Mouse (Mus musculus): ENCODE measurements around the gene Rpl19.

Gene Rpl19

GRCm38 (mm10) chr11:97998898-97999608 is 27.5 kb upstream of the Rpl19 start:
- no peak for DNase-seq (ENCODE audit: low spot score in 2 of 2)

GRCm38 (mm10) chr11:97999748-98000147 is 26.8 kb upstream of the Rpl19 start:
- no peak for DNase-seq (ENCODE audit: low spot score in 2 of 2)

- DNase-seq (ENCODE audit: low spot score in 2 of 2) = no peak
Observed at GRCm38 (mm10) chr11:98000378-98001140, 26.0 kb upstream of the Rpl19 start.

- no peak for DNase-seq (ENCODE audit: low spot score in 2 of 2)
Observed at GRCm38 (mm10) chr11:98001351-98001824, 25.1 kb upstream of the Rpl19 start.

- no peak for DNase-seq (ENCODE audit: low spot score in 2 of 2)
Observed at GRCm38 (mm10) chr11:98001986-98002385, 24.5 kb upstream of the Rpl19 start.

- peak; percentile 78 to 87 for DNase-seq (ENCODE audit: low spot score in 2 of 2)
Observed at GRCm38 (mm10) chr11:98002627-98003026, 23.9 kb upstream of the Rpl19 start.

- DNase-seq (ENCODE audit: low spot score in 2 of 2) = no peak
Observed at GRCm38 (mm10) chr11:98003171-98003671, 23.3 kb upstream of the Rpl19 start.

- DNase-seq (ENCODE audit: low spot score in 2 of 2) = no peak
Observed at GRCm38 (mm10) chr11:98004161-98004560, 22.3 kb upstream of the Rpl19 start.

- no peak for DNase-seq (ENCODE audit: low spot score in 2 of 2)
Observed at GRCm38 (mm10) chr11:98005076-98005475, 21.4 kb upstream of the Rpl19 start.

GRCm38 (mm10) chr11:98005686-98006085 is 20.8 kb upstream of the Rpl19 start:
- DNase-seq (ENCODE audit: low spot score in 2 of 2) = no peak

GRCm38 (mm10) chr11:98008087-98008486 is 18.4 kb upstream of the Rpl19 start:
- DNase-seq (ENCODE audit: low spot score in 2 of 2) = no peak

GRCm38 (mm10) chr11:98011716-98012115 is 14.8 kb upstream of the Rpl19 start:
- no peak for DNase-seq (ENCODE audit: low spot score in 2 of 2)

GRCm38 (mm10) chr11:98012831-98013230 is 13.7 kb upstream of the Rpl19 start:
- DNase-seq (ENCODE audit: low spot score in 2 of 2) = no peak

- no peak for DNase-seq (ENCODE audit: low spot score in 2 of 2)
Observed at GRCm38 (mm10) chr11:98016177-98016576, 10.3 kb upstream of the Rpl19 start.

- no peak for DNase-seq (ENCODE audit: low spot score in 2 of 2)
Observed at GRCm38 (mm10) chr11:98016824-98017223, 9.7 kb upstream of the Rpl19 start.

GRCm38 (mm10) chr11:98018222-98018621 is 8.3 kb upstream of the Rpl19 start:
- no peak for DNase-seq (ENCODE audit: low spot score in 2 of 2)

- DNase-seq (ENCODE audit: low spot score in 2 of 2) = no peak
Observed at GRCm38 (mm10) chr11:98018858-98019641, 7.5 kb upstream of the Rpl19 start.

GRCm38 (mm10) chr11:98019883-98020610 is 6.5 kb upstream of the Rpl19 start:
- no peak for DNase-seq (ENCODE audit: low spot score in 2 of 2)

GRCm38 (mm10) chr11:98020710-98021109 is 5.8 kb upstream of the Rpl19 start:
- DNase-seq (ENCODE audit: low spot score in 2 of 2) = no peak

GRCm38 (mm10) chr11:98021118-98021517 is 5.4 kb upstream of the Rpl19 start:
- no peak for DNase-seq (ENCODE audit: low spot score in 2 of 2)

GRCm38 (mm10) chr11:98021565-98022252 is 4.8 kb upstream of the Rpl19 start:
- DNase-seq (ENCODE audit: low spot score in 2 of 2) = peak in 1 of 2 experiments; percentile 52

Data from cerebellum, postnatal 4 days (tissue).